Mouse (Mus musculus): ENCODE measurements around the gene Apela. TPM values are rescaled to one million over a fixed set of nuclear protein-coding genes. Genes with fewer than 3 reads are reported as not detected.
"Not testable (repeated sequence)": the region's sequence is repeated elsewhere in the genome, so short reads cannot be mapped to it uniquely, and the experiment has no call there.

Gene Apela
- polyA plus RNA-seq, 1 experiment from 2014 or later: 4.4 TPM

DNA sequence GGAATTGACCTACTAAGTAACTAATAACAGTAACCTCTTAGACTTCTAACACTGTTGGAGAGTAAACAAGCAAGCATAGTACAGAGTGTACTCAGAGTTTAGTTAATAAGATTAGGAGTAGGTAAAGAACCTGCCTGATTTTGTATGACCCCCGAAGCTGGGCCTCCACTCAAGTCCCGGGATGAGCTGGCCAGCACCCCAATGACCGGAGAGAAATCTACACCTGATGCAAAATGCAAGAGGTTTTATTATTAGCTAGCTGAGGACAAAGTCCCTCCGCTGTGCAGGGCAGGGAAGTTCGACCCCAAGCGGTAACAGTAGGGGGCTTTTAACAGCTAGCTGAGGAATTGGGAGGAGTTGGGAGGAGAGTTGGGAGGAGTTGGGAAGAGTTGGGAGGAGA, 29.5 kb downstream of the Apela start:
- not testable (repeated sequence) for H3K9me3 ChIP-seq; H3K4me3 ChIP-seq (replicated peaks); H3K4me2 ChIP-seq; H3K9ac ChIP-seq; H3K27ac ChIP-seq; H3K4me1 ChIP-seq; ATAC-seq (ENCODE audit: insufficient read depth, low FRiP score, low read depth); H3K27me3 ChIP-seq (replicated peaks); H3K36me3 ChIP-seq
- 80% methylated on average over 6 of the region's 6 CpGs for WGBS

DNA sequence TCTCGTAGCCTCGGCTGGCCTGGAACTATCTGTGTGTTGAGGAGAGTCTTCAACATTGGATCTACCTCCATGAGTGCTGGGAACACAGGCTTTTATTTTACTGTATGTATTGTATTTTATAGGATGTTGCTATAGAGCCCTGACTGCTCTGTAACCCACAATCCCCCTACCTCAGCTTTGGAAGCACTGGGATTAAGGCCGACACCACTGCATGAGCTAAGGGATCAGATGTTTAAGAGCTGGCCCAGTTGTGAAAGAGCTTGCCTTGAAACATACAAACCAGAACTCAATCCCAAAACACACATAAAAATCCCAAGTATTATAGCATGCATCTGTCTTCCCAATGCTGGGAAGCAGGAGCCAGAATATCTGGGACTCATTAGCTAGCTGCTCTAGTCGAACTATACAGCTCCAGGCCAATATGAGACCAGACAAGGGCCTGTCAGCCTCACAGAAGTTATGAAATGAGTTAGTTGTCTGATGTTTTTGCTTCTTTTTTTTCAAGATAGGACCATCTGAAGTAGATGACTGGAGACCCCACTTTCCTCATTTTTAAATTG, 38.2 kb downstream of the Apela start:
- no peaks in the 10 kb centered on the region for H3K27me3 ChIP-seq (replicated peaks)

DNA sequence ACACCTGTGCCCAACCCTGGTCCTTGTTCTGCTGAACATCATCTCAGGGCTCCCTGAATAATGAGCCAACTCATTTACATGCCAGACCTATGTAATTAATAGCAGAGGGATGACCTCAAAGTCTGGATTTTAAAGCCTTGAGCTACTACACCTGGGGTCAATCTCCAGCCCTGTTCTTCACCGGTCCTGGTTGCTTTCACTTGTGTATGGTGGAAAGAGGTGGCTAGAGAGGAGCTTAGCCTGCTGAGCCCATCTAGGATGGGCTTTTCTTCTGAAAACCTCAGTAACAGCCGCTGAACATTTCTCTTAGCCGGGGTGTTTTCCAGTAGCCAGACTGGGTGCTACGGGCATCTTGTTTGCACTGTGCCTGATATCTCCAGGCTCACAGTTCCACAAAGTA, 49.4 kb downstream of the Apela start, which contains the start of gene Trim75:
TSS of gene Trim75 (minus strand) at position 101 of the 400 bp plus-strand sequence.
- Histone ChIP-seq H3K4me1 (no peaks in the 10 kb centered on the region), H3K9me3 (no peaks in the 10 kb centered on the region), H3K9ac (no peak within 1 kb of the TSS), H3K27ac (no peak within 1 kb of the TSS), H3K27me3 (replicated peaks) (no peaks in the 10 kb centered on the region), H3K36me3 (no peaks in the 10 kb centered on the region), H3K4me2 (no peak within 1 kb of the TSS), H3K4me3 (replicated peaks) (no peak within 1 kb of the TSS)
- ATAC-seq (ENCODE audit: insufficient read depth, low FRiP score, low read depth): no peak
- 83% methylated on average over 4 of the region's 4 CpGs for WGBS

More for the DNA sequence above, 38.2 kb downstream of the Apela start:
- H3K9ac ChIP-seq: no peak overlapping the region
- WGBS: 83% methylated on average over 4 of the region's 4 CpGs
- H3K36me3 ChIP-seq: no peaks in the 10 kb centered on the region
- ATAC-seq (ENCODE audit: insufficient read depth, low FRiP score, low read depth): no peak
- no peaks in the 10 kb centered on the region for H3K4me1 ChIP-seq
- no peaks in the 10 kb centered on the region for H3K9me3 ChIP-seq
- H3K4me2 ChIP-seq: no peak overlapping the region
- no peak overlapping the region for H3K27ac ChIP-seq
- no peak overlapping the region for H3K4me3 ChIP-seq (replicated peaks)

DNA sequence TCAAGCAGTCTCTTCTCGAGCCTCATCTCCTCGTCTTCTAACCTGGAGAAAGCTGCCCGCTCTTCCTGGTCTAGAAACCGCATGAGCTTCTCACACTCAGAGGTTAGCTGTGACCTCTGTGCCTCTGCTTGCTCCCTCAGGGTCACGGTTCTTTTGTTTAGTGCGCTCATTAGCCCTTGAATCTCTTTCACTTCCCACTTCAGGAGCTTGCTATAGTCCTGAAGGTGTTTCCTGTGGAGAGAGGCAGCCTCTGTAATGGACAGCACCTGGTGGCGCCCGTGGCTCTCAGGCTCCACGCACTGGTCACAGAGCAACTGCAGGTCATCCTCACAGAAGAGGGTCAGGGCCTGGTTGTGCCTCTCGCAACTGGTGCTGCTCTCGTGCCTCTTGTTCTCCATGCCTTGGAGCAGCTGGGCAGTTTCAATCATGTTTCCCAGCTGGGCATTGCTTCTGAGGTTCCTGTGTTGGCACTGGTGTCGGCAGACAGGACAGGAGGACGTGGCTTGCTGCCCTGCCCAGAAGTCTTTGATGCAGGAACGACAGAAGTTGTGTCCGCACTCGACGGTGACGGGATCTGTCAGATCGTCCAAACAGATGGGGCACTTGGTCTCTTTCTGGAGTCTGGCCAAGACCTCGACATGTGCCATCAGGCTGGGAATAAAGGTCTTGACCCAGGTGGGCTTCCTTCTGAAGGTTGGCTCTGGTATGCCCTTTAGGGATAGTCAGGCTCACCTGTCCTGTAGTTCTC, 53.8 kb downstream of the Apela start:
- Histone ChIP-seq H3K9ac (no peak overlapping the region), H3K27me3 (replicated peaks) (no peaks in the 10 kb centered on the region), H3K27ac (no peak overlapping the region), H3K36me3 (no peaks in the 10 kb centered on the region), H3K4me1 (no peaks in the 10 kb centered on the region), H3K9me3 (no peaks in the 10 kb centered on the region), H3K4me3 (replicated peaks) (no peak overlapping the region), H3K4me2 (no peak overlapping the region)
- no peak for ATAC-seq (ENCODE audit: insufficient read depth, low FRiP score, low read depth)
- WGBS: 66% methylated on average over 20 of the region's 20 CpGs

Other genes with a start within 250 kb of the Apela start
- 18.4 and 19.5 TPM in 2 replicates for gene Klhl2, start 187.3 kb downstream of the Apela start, polyA plus RNA-seq (2015; fragmentation: Nextera tagmentation; extraction: Ambion mirVana)
- gene Tmem192, start 90.2 kb downstream of the Apela start, polyA plus RNA-seq (2015; fragmentation: Nextera tagmentation; extraction: Ambion mirVana): 31.8 and 32.1 TPM in 2 replicates
- not detected in 2 replicates for gene Trim75, start 49.5 kb downstream of the Apela start, polyA plus RNA-seq (2015; fragmentation: Nextera tagmentation; extraction: Ambion mirVana)
- not detected in 2 replicates for gene Trim61, start 18.8 kb downstream of the Apela start, polyA plus RNA-seq (2015; fragmentation: Nextera tagmentation; extraction: Ambion mirVana)
- gene Trim60, start 18.8 kb downstream of the Apela start, polyA plus RNA-seq (2015; fragmentation: Nextera tagmentation; extraction: Ambion mirVana): not detected in 2 replicates
- not detected in 2 replicates for gene Gm10663, start 37.7 kb upstream of the Apela start, polyA plus RNA-seq (2015; fragmentation: Nextera tagmentation; extraction: Ambion mirVana)
- gene BC030870, start 92.2 kb upstream of the Apela start, polyA plus RNA-seq (2015; fragmentation: Nextera tagmentation; extraction: Ambion mirVana): 9.8 and 12.5 TPM in 2 replicates

Data from stomach, embryonic 15.5 days (tissue).